Mouse (Mus musculus) midbrain, postnatal 0 days (tissue): ENCODE measurements around the gene Gabbr2. TPM values are rescaled to one million over a fixed set of nuclear protein-coding genes. Genes with fewer than 3 reads are reported as not detected.
A peak's percentile ranks its signal among the peaks of the same experiment; 100 is the strongest.

Source experiments
- ATAC-seq: fragments of 200-750 bp; cut with Nextera tagmentation; 2 replicates; pipeline ENCODE4 v1.8.0; 2017; ENCODE audit warnings: moderate number of reproducible peaks, mild to moderate bottlenecking, moderate TSS enrichment, moderate library complexity; ENCODE audit not compliant: low FRiP score
- DNase-seq: peaks from one replicate; pipeline ENCODE4 v3.0.0-alpha.2; 2015; ENCODE audit warnings: low spot score
- H3K27ac ChIP-seq: fragments of 300-500 bp; sonication (generic); 2 replicates; pipeline ENCODE4 v1.5.1; 2014; ENCODE audit warnings: low read depth, mild to moderate bottlenecking, low read length, mixed read lengths
- H3K27me3 ChIP-seq: fragments of 300-500 bp; sonication (generic); 2 replicates; pipeline ENCODE4 v1.6.1; 2014; ENCODE audit warnings: low read length, control low read depth, mixed read lengths; ENCODE audit not compliant: insufficient read depth
- H3K36me3 ChIP-seq: fragments of 300-500 bp; sonication (generic); 2 replicates; pipeline ENCODE4 v1.6.1; 2014; ENCODE audit warnings: low read length, control low read depth, mixed read lengths; ENCODE audit not compliant: insufficient read depth
- H3K4me1 ChIP-seq: fragments of 300-500 bp; sonication (generic); 2 replicates; pipeline ENCODE4 v1.6.1; 2014; ENCODE audit warnings: mild to moderate bottlenecking, control low read depth, antibody characterized with exemption, low read length, mixed read lengths; ENCODE audit not compliant: insufficient read depth
- H3K4me2 ChIP-seq: fragments of 300-500 bp; sonication (generic); 2 replicates; pipeline ENCODE4 v1.6.1; 2014; ENCODE audit warnings: low read depth, mild to moderate bottlenecking, low read length, mixed read lengths; ENCODE audit not compliant: poor library complexity, severe bottlenecking
- H3K4me3 ChIP-seq: fragments of 300-500 bp; sonication (generic); 2 replicates; pipeline ENCODE4 v1.5.1; 2014; ENCODE audit warnings: low read depth, mild to moderate bottlenecking, low read length, moderate library complexity
- H3K9ac ChIP-seq: fragments of 300-500 bp; sonication (generic); replicated peaks from 2 replicates; pipeline ENCODE4 v1.6.1; 2014; ENCODE audit warnings: mild to moderate bottlenecking, low read length, moderate library complexity, mixed read lengths; ENCODE audit not compliant: poor library complexity, severe bottlenecking
- H3K9me3 ChIP-seq: fragments of 300-500 bp; sonication (generic); 2 replicates; pipeline ENCODE4 v1.6.1; 2016; ENCODE audit warnings: low read length, control low read depth
- CTCF ChIP-seq: IDR thresholded peaks from 2 replicates; pipeline ENCODE4 v1.5.1; 2016; ENCODE audit warnings: antibody characterized with exemption, mild to moderate bottlenecking
- WGBS: fragments of 180-500 bp; shearing (Covaris S2); extraction: QIAGEN DNeasy Blood & Tissue Kit; methylation state at CpG from one replicate; pipeline ENCODE4 v1.1.7; 2014; 5-methylcytosine and 5-hydroxymethylcytosine counted together
- polyA plus RNA-seq: library from polyadenylated mRNA; unstranded; fragments of >200 nt; fragmentation: Nextera tagmentation; extraction: Ambion mirVana; gene quantifications from 2 replicates; pipeline ENCODE4 v1.2.1, GENCODE M21; 2015
- total RNA-seq: library from RNA; depleted of rRNA; stranded (reverse); fragments of >200 nt; gene quantifications from 2 replicates; pipeline ENCODE4 v1.2.3, GENCODE M21; 2014

The Gabbr2 gene
- total and polyA plus RNA-seq, 2 experiments from 2014 or later: 20.5 to 123 TPM

- DNase-seq (no peak), ATAC-seq (no peak)
- H3K9me3 ChIP-seq: no peaks in the 10 kb centered on the region
- no peak overlapping the region for H3K4me2 ChIP-seq
- no peak overlapping the region for H3K9ac ChIP-seq
- no peak overlapping the region for H3K27ac ChIP-seq
- peaks cover 12% of the 10 kb centered on the region; the same call in 1 of the 2 replicates for H3K36me3 ChIP-seq
- no peak for TF ChIP-seq CTCF
- WGBS: 81% methylated on average over 14 of the region's 14 CpGs
- H3K27me3 ChIP-seq: no peaks in the 10 kb centered on the region
- no peak overlapping the region for H3K4me3 ChIP-seq
- H3K4me1 ChIP-seq: no peaks in the 10 kb centered on the region
These were observed 200.3 kb downstream of the Gabbr2 start for GRCm38 (mm10) chr4:46791268-46791951.

- Histone ChIP-seq H3K27me3 (no peaks in the 10 kb centered on the region), H3K4me1 (no peaks in the 10 kb centered on the region), H3K9me3 (no peaks in the 10 kb centered on the region), H3K9ac (no peak overlapping the region), H3K4me3 (no peak overlapping the region), H3K4me2 (no peak overlapping the region), H3K27ac (no peak overlapping the region), H3K36me3 (peaks cover 13% of the 10 kb centered on the region; the same call in 1 of the 2 replicates)
- DNase-seq (no peak), ATAC-seq (no peak)
- TF ChIP-seq CTCF: no peak
- WGBS: 59% methylated on average over 9 of the region's 9 CpGs
These were observed 200.9 kb downstream of the Gabbr2 start for GRCm38 (mm10) chr4:46790609-46791267.

- no peak for TF ChIP-seq CTCF
- no peaks in the 10 kb centered on the region for H3K27me3 ChIP-seq
- H3K36me3 ChIP-seq: 0 out of 2 replicates have a peak, but pooled peaks cover 13% of the 10 kb centered on the region
- H3K9me3 ChIP-seq: no peaks in the 10 kb centered on the region
- WGBS: 85% methylated on average over 14 of the region's 14 CpGs
- no peak overlapping the region for H3K9ac ChIP-seq
- no peak overlapping the region for H3K4me2 ChIP-seq
- no peak overlapping the region for H3K4me3 ChIP-seq
- DNase-seq (peak; percentile 19), ATAC-seq (no peak)
- H3K27ac ChIP-seq: no peak overlapping the region
- H3K4me1 ChIP-seq: no peaks in the 10 kb centered on the region
These were observed 207.1 kb downstream of the Gabbr2 start for GRCm38 (mm10) chr4:46784430-46785049.

GRCm38 (mm10) chr4:46781109-46781508, 210.6 kb downstream of the Gabbr2 start:
- peak; percentile 59 for TF ChIP-seq CTCF
- ATAC-seq (no peak), DNase-seq (no peak)
- Histone ChIP-seq H3K4me3 (no peak overlapping the region), H3K9ac (no peak overlapping the region), H3K27me3 (no peaks in the 10 kb centered on the region), H3K27ac (no peak overlapping the region), H3K9me3 (no peaks in the 10 kb centered on the region), H3K4me2 (no peak overlapping the region), H3K36me3 (no peaks in the 10 kb centered on the region), H3K4me1 (no peaks in the 10 kb centered on the region)
- WGBS: 62% methylated on average over 6 of the region's 6 CpGs

GRCm38 (mm10) chr4:46775959-46776358, 215.7 kb downstream of the Gabbr2 start:
- H3K27me3 ChIP-seq: no peaks in the 10 kb centered on the region
- no peak overlapping the region for H3K9ac ChIP-seq
- no peak overlapping the region for H3K27ac ChIP-seq
- ATAC-seq: no peak
- no peaks in the 10 kb centered on the region for H3K9me3 ChIP-seq
- no peaks in the 10 kb centered on the region for H3K36me3 ChIP-seq
- no peak overlapping the region for H3K4me2 ChIP-seq
- WGBS: 74% methylated on average over 5 of the region's 5 CpGs
- no peak overlapping the region for H3K4me3 ChIP-seq
- DNase-seq: no peak
- no peak for TF ChIP-seq CTCF
- H3K4me1 ChIP-seq: no peaks in the 10 kb centered on the region

- Histone ChIP-seq H3K9me3 (no peaks in the 10 kb centered on the region), H3K27me3 (no peaks in the 10 kb centered on the region), H3K9ac (no peak overlapping the region), H3K4me1 (no peaks in the 10 kb centered on the region), H3K36me3 (no peaks in the 10 kb centered on the region), H3K4me3 (no peak overlapping the region), H3K27ac (no peak overlapping the region), H3K4me2 (no peak overlapping the region)
- no peak for TF ChIP-seq CTCF
- no peak for DNase-seq
- ATAC-seq: no peak
- WGBS: 25% methylated on average over 14 of the region's 14 CpGs
These were observed 217.0 kb downstream of the Gabbr2 start for GRCm38 (mm10) chr4:46774652-46775051.
